Mouse (Mus musculus) embryonic facial prominence, embryonic 12.5 days (tissue): ENCODE data around the gene Tmem106c. TPM values are rescaled to one million over a fixed set of nuclear protein-coding genes. Genes with fewer than 3 reads are reported as not detected.

Experiments used
- ATAC-seq: fragments of 200-750 bp; cut with Nextera tagmentation; 2 replicates; pipeline ENCODE4 v1.8.0; 2017; ENCODE audit not compliant: insufficient number of reproducible peaks, insufficient read depth, low FRiP score, low TSS enrichment
- H3K27ac ChIP-seq: fragments of 300-500 bp; sonication (generic); 2 replicates; pipeline ENCODE4 v1.5.1; 2016; ENCODE audit warnings: mild to moderate bottlenecking
- H3K27me3 ChIP-seq: fragments of 300-500 bp; sonication (generic); 2 replicates; pipeline ENCODE4 v1.6.1; 2016; ENCODE audit warnings: mild to moderate bottlenecking, moderate library complexity
- H3K36me3 ChIP-seq: fragments of 300-500 bp; sonication (generic); 2 replicates; pipeline ENCODE4 v1.6.1; 2016; ENCODE audit warnings: mild to moderate bottlenecking
- H3K4me1 ChIP-seq: fragments of 300-500 bp; sonication (generic); 2 replicates; pipeline ENCODE4 v1.6.1; 2016
- H3K4me2 ChIP-seq: fragments of 300-500 bp; sonication (generic); replicated peaks from 2 replicates; pipeline ENCODE4 v1.6.1; 2016; ENCODE audit warnings: mild to moderate bottlenecking, moderate library complexity
- H3K4me3 ChIP-seq: fragments of 300-500 bp; sonication (generic); 2 replicates; pipeline ENCODE4 v1.5.1; 2016; ENCODE audit warnings: mild to moderate bottlenecking
- H3K9ac ChIP-seq: fragments of 300-500 bp; sonication (generic); 2 replicates; pipeline ENCODE4 v1.6.1; 2016; ENCODE audit warnings: mild to moderate bottlenecking, moderate library complexity
- H3K9me3 ChIP-seq: fragments of 300-500 bp; sonication (generic); 2 replicates; pipeline ENCODE4 v1.6.1; 2016; ENCODE audit warnings: mild to moderate bottlenecking, moderate library complexity
- WGBS: fragments of 180-500 bp; shearing (Covaris S2); methylation state at CpG from one replicate; pipeline ENCODE4 v1.1.7; 2016; 5-methylcytosine and 5-hydroxymethylcytosine counted together
- polyA plus RNA-seq: library from polyadenylated mRNA; unstranded; fragments of >200 nt; fragmentation: Nextera tagmentation; extraction: Ambion mirVana; gene quantifications from 2 replicates; pipeline ENCODE4 v1.2.1, GENCODE M21; 2016

The Tmem106c gene
- polyA plus RNA-seq, 1 experiment from 2014 or later: 35.9 TPM

- peaks cover 7% of the 10 kb centered on the region; the same call in 1 of the 2 replicates for H3K36me3 ChIP-seq
- H3K4me3 ChIP-seq: peak overlapping the region; percentile 67
- peak overlapping the region; percentile 81 for H3K4me2 ChIP-seq
- ATAC-seq: no peak
- H3K27me3 ChIP-seq: peaks cover 2% of the 10 kb centered on the region; the same call in 1 of the 2 replicates
- H3K4me1 ChIP-seq: peaks cover 32% of the 10 kb centered on the region
- H3K9me3 ChIP-seq: no peaks in the 10 kb centered on the region
- H3K9ac ChIP-seq: peak overlapping the region; percentile 84
- H3K27ac ChIP-seq: peak overlapping the region; percentile 93
- WGBS: under 1% methylated on average over 42 of the region's 42 CpGs
Measured at GRCm38 (mm10) chr15:98002991-98003821, 39.2 kb downstream of the Tmem106c start.

GRCm38 (mm10) chr15:98003822-98004739, 40.1 kb downstream of the Tmem106c start, which contains the start of gene Col2a1:
TSS of gene Col2a1 (minus strand) at chr15:98004695.
- WGBS: under 1% methylated on average over 58 of the region's 59 CpGs
- Histone ChIP-seq H3K27ac (peak within 1 kb of the TSS; percentile 93), H3K4me2 (peak within 1 kb of the TSS; percentile 81), H3K36me3 (no peaks in the 10 kb centered on the region), H3K4me3 (peak within 1 kb of the TSS; percentile 67), H3K27me3 (peaks cover 2% of the 10 kb centered on the region; the same call in 1 of the 2 replicates), H3K9me3 (no peaks in the 10 kb centered on the region), H3K4me1 (peaks cover 32% of the 10 kb centered on the region), H3K9ac (peak within 1 kb of the TSS; percentile 84)
- peak; percentile 0; the same call in 1 of the 2 replicates for ATAC-seq

GRCm38 (mm10) chr15:98004740-98005159, 40.8 kb downstream of the Tmem106c start:
- ATAC-seq: peak; percentile 71
- peaks cover 29% of the 10 kb centered on the region for H3K4me1 ChIP-seq

GRCm38 (mm10) chr15:98005181-98005580, 41.2 kb downstream of the Tmem106c start:
- 8% methylated on average over 11 of the region's 11 CpGs for WGBS
- Histone ChIP-seq H3K9ac (peak overlapping the region; percentile 84), H3K27ac (peak overlapping the region; percentile 93)

More at GRCm38 (mm10) chr15:98004740-98005159, 40.8 kb downstream of the Tmem106c start:
- peaks cover 2% of the 10 kb centered on the region; the same call in 1 of the 2 replicates for H3K27me3 ChIP-seq
- peak overlapping the region; percentile 81 for H3K4me2 ChIP-seq
- H3K9ac ChIP-seq: peak overlapping the region; percentile 84
- H3K9me3 ChIP-seq: no peaks in the 10 kb centered on the region
- H3K36me3 ChIP-seq: no peaks in the 10 kb centered on the region
- under 1% methylated on average over 19 of the region's 19 CpGs for WGBS
- H3K27ac ChIP-seq: peak overlapping the region; percentile 93
- peak overlapping the region; percentile 67 for H3K4me3 ChIP-seq

DNA sequence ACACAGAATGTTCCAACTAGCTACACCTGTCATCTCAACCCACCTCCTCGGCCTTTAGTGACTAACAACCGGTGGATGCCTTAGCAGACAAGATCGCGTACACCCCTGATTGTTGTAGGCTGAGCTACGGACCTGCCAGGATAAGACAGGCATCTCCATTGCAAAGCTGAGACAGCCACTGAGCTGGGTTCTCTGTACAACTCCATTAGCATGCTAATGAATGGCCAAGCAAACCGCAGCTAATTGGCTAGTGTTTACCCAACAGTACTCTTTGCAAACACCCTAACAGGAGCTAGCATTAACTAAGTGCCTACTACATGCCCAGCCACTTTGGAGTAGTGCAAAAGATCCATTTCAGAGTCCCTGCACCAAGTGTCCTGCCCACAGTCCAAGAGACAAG, 48.8 kb downstream of the Tmem106c start:
- Histone ChIP-seq H3K9me3 (no peaks in the 10 kb centered on the region), H3K4me2 (no peak overlapping the region), H3K9ac (no peak overlapping the region), H3K27ac (no peak overlapping the region), H3K27me3 (0 out of 2 replicates have a peak, but pooled peaks cover 3% of the 10 kb centered on the region), H3K36me3 (no peaks in the 10 kb centered on the region), H3K4me1 (no peaks in the 10 kb centered on the region), H3K4me3 (no peak overlapping the region)
- WGBS: 65% methylated on average over 6 of the region's 6 CpGs
- no peak for ATAC-seq

More at GRCm38 (mm10) chr15:98005181-98005580, 41.2 kb downstream of the Tmem106c start:
- Histone ChIP-seq H3K9me3 (no peaks in the 10 kb centered on the region), H3K4me3 (peak overlapping the region; percentile 67), H3K36me3 (no peaks in the 10 kb centered on the region), H3K27me3 (peaks cover 2% of the 10 kb centered on the region; the same call in 1 of the 2 replicates), H3K4me2 (peak overlapping the region; percentile 81), H3K4me1 (peaks cover 27% of the 10 kb centered on the region)
- no peak for ATAC-seq

DNA sequence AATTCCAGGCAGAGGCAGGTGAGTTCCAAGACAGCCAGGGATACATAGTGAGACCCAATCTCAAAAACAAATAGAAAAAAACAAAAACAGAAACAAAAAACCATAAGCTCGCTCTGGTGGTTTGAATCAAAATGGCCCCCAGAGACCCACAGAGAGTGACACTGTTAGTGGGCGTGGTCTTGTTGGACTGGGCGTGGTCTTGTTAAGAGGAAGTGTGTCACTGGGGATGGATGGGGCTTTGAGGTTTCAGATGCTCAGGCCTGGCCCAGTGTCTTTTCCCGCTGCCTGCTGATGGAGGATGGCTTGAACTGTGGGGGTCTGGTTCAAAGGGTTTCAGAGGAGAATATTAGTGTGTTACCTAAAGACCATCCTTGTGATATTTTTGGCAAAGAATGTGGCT, 53.9 kb downstream of the Tmem106c start:
- Histone ChIP-seq H3K4me1 (peaks cover 6% of the 10 kb centered on the region; the same call in 1 of the 2 replicates), H3K27me3 (no peaks in the 10 kb centered on the region), H3K4me2 (no peak overlapping the region), H3K36me3 (no peaks in the 10 kb centered on the region), H3K9ac (no peak overlapping the region), H3K4me3 (no peak overlapping the region), H3K27ac (no peak overlapping the region), H3K9me3 (no peaks in the 10 kb centered on the region)
- no peak for ATAC-seq
- 78% methylated on average over 4 of the region's 4 CpGs for WGBS

DNA sequence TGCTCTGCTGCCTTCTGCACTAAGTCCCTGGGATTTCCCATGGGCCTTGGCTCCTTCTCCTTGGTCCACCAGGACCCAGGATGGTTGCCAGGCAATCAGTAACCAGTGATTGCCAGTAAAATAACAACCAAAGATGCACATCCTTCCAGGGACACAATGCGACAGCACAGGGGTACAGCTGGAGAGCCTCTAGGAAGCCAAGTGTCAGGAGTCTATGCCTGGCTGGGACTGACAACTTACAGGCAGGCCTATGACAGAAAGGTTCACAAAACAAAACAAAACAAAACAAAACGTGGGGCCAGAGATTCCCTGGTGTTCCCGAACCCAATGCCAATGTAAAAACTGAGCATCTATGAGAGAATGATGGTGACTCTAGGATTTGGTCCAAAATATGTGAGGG, 55.0 kb downstream of the Tmem106c start:
- Histone ChIP-seq H3K4me2 (no peak overlapping the region), H3K27ac (no peak overlapping the region), H3K4me3 (no peak overlapping the region), H3K36me3 (no peaks in the 10 kb centered on the region), H3K27me3 (no peaks in the 10 kb centered on the region), H3K9me3 (no peaks in the 10 kb centered on the region), H3K9ac (no peak overlapping the region), H3K4me1 (peaks cover 6% of the 10 kb centered on the region; the same call in 1 of the 2 replicates)
- 74% methylated on average over 3 of the region's 3 CpGs for WGBS
- no peak for ATAC-seq

Other genes with a start within 250 kb of the Tmem106c start
- gene Endou, start 232.9 kb upstream of the Tmem106c start, polyA plus RNA-seq: 0.09 and 0.33 TPM in 2 replicates
- 10.5 and 10.8 TPM in 2 replicates for gene Rapgef3, start 196.2 kb upstream of the Tmem106c start, polyA plus RNA-seq
- gene Slc48a1, start 185.7 kb upstream of the Tmem106c start, polyA plus RNA-seq: 29.4 and 32.6 TPM in 2 replicates
- gene Hdac7, start 119.7 kb upstream of the Tmem106c start, polyA plus RNA-seq: 33.5 and 38.8 TPM in 2 replicates
- 0.60 and 0.97 TPM in 2 replicates for gene Vdr, start 53.6 kb upstream of the Tmem106c start, polyA plus RNA-seq
- 377 and 433 TPM in 2 replicates for gene Col2a1, start 40.5 kb downstream of the Tmem106c start, polyA plus RNA-seq
- 49.6 and 50.5 TPM in 2 replicates for gene Pfkm, start 128.4 kb downstream of the Tmem106c start, polyA plus RNA-seq
- gene Senp1, start 129.5 kb downstream of the Tmem106c start, polyA plus RNA-seq: 41.8 and 45.6 TPM in 2 replicates
- 46.4 and 47.2 TPM in 2 replicates for gene Asb8, start 201.4 kb downstream of the Tmem106c start, polyA plus RNA-seq
- gene Ccdc184, start 203.0 kb downstream of the Tmem106c start, polyA plus RNA-seq: 2.0 and 2.4 TPM in 2 replicates
- not detected in 2 replicates for gene Olfr288, start 231.3 kb downstream of the Tmem106c start, polyA plus RNA-seq